Mouse (Mus musculus) midbrain, postnatal 0 days (tissue): ENCODE results near the gene Sirt6. TPM values are rescaled to one million over a fixed set of nuclear protein-coding genes. Genes with fewer than 3 reads are reported as not detected.
"Not testable (repeated sequence)": the region's sequence is repeated elsewhere in the genome, so short reads cannot be mapped to it uniquely, and the experiment has no call there.

Experiments
- ATAC-seq: fragments of 200-750 bp; cut with Nextera tagmentation; 2 replicates; pipeline ENCODE4 v1.8.0; 2017; ENCODE audit warnings: moderate number of reproducible peaks, mild to moderate bottlenecking, moderate TSS enrichment, moderate library complexity; ENCODE audit not compliant: low FRiP score
- DNase-seq: peaks from one replicate; pipeline ENCODE4 v3.0.0-alpha.2; 2015; ENCODE audit warnings: low spot score
- H3K27ac ChIP-seq: fragments of 300-500 bp; sonication (generic); 2 replicates; pipeline ENCODE4 v1.5.1; 2014; ENCODE audit warnings: low read depth, mild to moderate bottlenecking, low read length, mixed read lengths
- H3K27me3 ChIP-seq: fragments of 300-500 bp; sonication (generic); 2 replicates; pipeline ENCODE4 v1.6.1; 2014; ENCODE audit warnings: low read length, control low read depth, mixed read lengths; ENCODE audit not compliant: insufficient read depth
- H3K36me3 ChIP-seq: fragments of 300-500 bp; sonication (generic); 2 replicates; pipeline ENCODE4 v1.6.1; 2014; ENCODE audit warnings: low read length, control low read depth, mixed read lengths; ENCODE audit not compliant: insufficient read depth
- H3K4me1 ChIP-seq: fragments of 300-500 bp; sonication (generic); 2 replicates; pipeline ENCODE4 v1.6.1; 2014; ENCODE audit warnings: mild to moderate bottlenecking, control low read depth, antibody characterized with exemption, low read length, mixed read lengths; ENCODE audit not compliant: insufficient read depth
- H3K4me2 ChIP-seq: fragments of 300-500 bp; sonication (generic); 2 replicates; pipeline ENCODE4 v1.6.1; 2014; ENCODE audit warnings: low read depth, mild to moderate bottlenecking, low read length, mixed read lengths; ENCODE audit not compliant: poor library complexity, severe bottlenecking
- H3K4me3 ChIP-seq: fragments of 300-500 bp; sonication (generic); 2 replicates; pipeline ENCODE4 v1.5.1; 2014; ENCODE audit warnings: low read depth, mild to moderate bottlenecking, low read length, moderate library complexity
- H3K9ac ChIP-seq: fragments of 300-500 bp; sonication (generic); replicated peaks from 2 replicates; pipeline ENCODE4 v1.6.1; 2014; ENCODE audit warnings: mild to moderate bottlenecking, low read length, moderate library complexity, mixed read lengths; ENCODE audit not compliant: poor library complexity, severe bottlenecking
- H3K9me3 ChIP-seq: fragments of 300-500 bp; sonication (generic); 2 replicates; pipeline ENCODE4 v1.6.1; 2016; ENCODE audit warnings: low read length, control low read depth
- CTCF ChIP-seq: IDR thresholded peaks from 2 replicates; pipeline ENCODE4 v1.5.1; 2016; ENCODE audit warnings: antibody characterized with exemption, mild to moderate bottlenecking
- WGBS: fragments of 180-500 bp; shearing (Covaris S2); extraction: QIAGEN DNeasy Blood & Tissue Kit; methylation state at CpG from one replicate; pipeline ENCODE4 v1.1.7; 2014; 5-methylcytosine and 5-hydroxymethylcytosine counted together
- polyA plus RNA-seq: library from polyadenylated mRNA; unstranded; fragments of >200 nt; fragmentation: Nextera tagmentation; extraction: Ambion mirVana; gene quantifications from 2 replicates; pipeline ENCODE4 v1.2.1, GENCODE M21; 2015
- total RNA-seq: library from RNA; depleted of rRNA; stranded (reverse); fragments of >200 nt; gene quantifications from 2 replicates; pipeline ENCODE4 v1.2.3, GENCODE M21; 2014

Gene Sirt6
- total and polyA plus RNA-seq, 2 experiments from 2014 or later: 33.8 to 41.0 TPM

DNA sequence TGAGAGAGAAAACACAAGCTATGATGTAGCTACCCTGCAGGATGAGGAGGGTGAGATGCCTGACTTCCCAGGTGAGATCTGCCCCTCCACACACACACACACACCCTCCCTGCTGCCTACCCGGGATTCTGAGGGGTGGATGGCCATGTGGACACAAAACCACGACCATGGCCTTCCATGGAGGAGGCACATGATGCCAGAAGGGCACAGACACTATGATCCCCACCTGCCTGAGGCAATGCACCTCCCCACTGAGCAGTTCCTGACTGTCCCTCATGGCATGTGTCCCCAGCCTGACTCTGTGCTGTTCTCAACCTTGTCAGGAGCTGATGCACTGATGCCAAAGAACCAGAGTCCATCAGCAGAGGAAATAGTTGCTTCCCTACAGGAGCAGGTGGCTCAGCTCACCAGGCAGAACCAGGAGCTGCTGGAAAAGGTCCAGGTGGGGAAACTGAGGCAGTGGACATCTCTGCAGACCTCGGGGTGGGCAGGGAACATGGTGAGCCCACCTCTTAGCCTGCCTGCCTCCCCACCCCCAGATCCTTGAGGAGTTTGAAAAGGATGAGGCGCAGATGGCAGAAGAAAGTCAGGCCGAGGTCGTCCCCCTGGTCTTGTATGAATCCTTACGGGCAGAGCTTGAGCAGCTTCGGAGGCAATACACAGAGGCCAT lies 14.5 kb upstream of the Sirt6 start:
- H3K9me3 ChIP-seq: no peaks in the 10 kb centered on the region
- peaks cover 18% of the 10 kb centered on the region for H3K4me1 ChIP-seq
- WGBS: 79% methylated on average over 8 of the region's 8 CpGs
- H3K9ac ChIP-seq: peak overlapping the region; percentile 90
- H3K36me3 ChIP-seq: 0 out of 2 replicates have a peak, but pooled peaks cover 3% of the 10 kb centered on the region
- H3K27me3 ChIP-seq: no peaks in the 10 kb centered on the region
- ATAC-seq (no peak), DNase-seq (no peak)
- no peak overlapping the region; the same call in 1 of the 2 replicates for H3K27ac ChIP-seq
- H3K4me2 ChIP-seq: peak overlapping the region; percentile 91
- peak overlapping the region; percentile 67; the same call in 1 of the 2 replicates for H3K4me3 ChIP-seq
- no peak for TF ChIP-seq CTCF

- no peak for DNase-seq
- H3K9me3 ChIP-seq: no peaks in the 10 kb centered on the region
Measured at GRCm38 (mm10) chr10:81641566-81641965, 14.0 kb upstream of the Sirt6 start.

GRCm38 (mm10) chr10:81640825-81641224 lies 13.2 kb upstream of the Sirt6 start:
- not testable (repeated sequence) for DNase-seq, H3K9ac ChIP-seq, H3K27me3 ChIP-seq, H3K9me3 ChIP-seq, H3K4me2 ChIP-seq, H3K27ac ChIP-seq, H3K4me3 ChIP-seq, ATAC-seq, H3K36me3 ChIP-seq
- 33% methylated on average over 4 of the region's 4 CpGs for WGBS
- peaks cover 18% of the 10 kb centered on the region for H3K4me1 ChIP-seq

More at GRCm38 (mm10) chr10:81641566-81641965, 14.0 kb upstream of the Sirt6 start:
- H3K36me3 ChIP-seq: 0 out of 2 replicates have a peak, but pooled peaks cover 3% of the 10 kb centered on the region
- no peak overlapping the region for H3K9ac ChIP-seq
- no peaks in the 10 kb centered on the region for H3K27me3 ChIP-seq
- H3K27ac ChIP-seq: no peak overlapping the region
- peak overlapping the region; percentile 18; the same call in 1 of the 2 replicates for H3K4me2 ChIP-seq
- no peak for TF ChIP-seq CTCF
- no peak for ATAC-seq
- 96% methylated on average over 2 of the region's 2 CpGs for WGBS
- H3K4me1 ChIP-seq: peaks cover 18% of the 10 kb centered on the region
- no peak overlapping the region for H3K4me3 ChIP-seq

DNA sequence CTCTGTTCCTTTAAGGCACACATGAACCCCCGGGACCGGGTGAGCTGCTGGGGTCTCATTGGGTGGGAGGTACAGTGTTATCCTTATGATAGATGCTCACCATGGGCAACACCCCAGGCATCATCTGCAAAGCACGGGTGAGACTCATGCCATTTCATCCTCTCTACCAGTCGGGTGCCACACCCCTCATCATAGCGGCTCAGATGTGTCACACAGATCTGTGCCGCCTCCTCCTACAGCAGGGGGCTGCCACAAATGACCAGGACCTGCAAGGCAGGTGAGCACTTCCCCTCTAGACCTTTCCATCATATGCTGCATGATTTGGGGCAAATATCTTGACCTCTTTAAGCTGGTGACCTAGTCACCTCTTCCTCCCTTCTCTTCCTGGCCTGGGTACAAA lies 10.5 kb upstream of the Sirt6 start:
- no peaks in the 10 kb centered on the region for H3K27me3 ChIP-seq
- TF ChIP-seq CTCF: no peak
- ATAC-seq: no peak
- H3K27ac ChIP-seq: no peak overlapping the region
- H3K9me3 ChIP-seq: no peaks in the 10 kb centered on the region
- no peak overlapping the region for H3K4me2 ChIP-seq
- H3K9ac ChIP-seq: no peak overlapping the region
- H3K36me3 ChIP-seq: 0 out of 2 replicates have a peak, but pooled peaks cover 3% of the 10 kb centered on the region
- H3K4me1 ChIP-seq: peaks cover 18% of the 10 kb centered on the region
- 74% methylated on average over 6 of the region's 6 CpGs for WGBS
- no peak overlapping the region for H3K4me3 ChIP-seq
- DNase-seq: no peak

GRCm38 (mm10) chr10:81636338-81636737 lies 8.7 kb upstream of the Sirt6 start:
- H3K4me2 ChIP-seq: no peak overlapping the region
- H3K4me3 ChIP-seq: no peak overlapping the region
- H3K27me3 ChIP-seq: no peaks in the 10 kb centered on the region
- H3K27ac ChIP-seq: no peak overlapping the region
- no peaks in the 10 kb centered on the region for H3K9me3 ChIP-seq
- TF ChIP-seq CTCF: no peak
- H3K4me1 ChIP-seq: peaks cover under 1% of the 10 kb centered on the region
- 0 out of 2 replicates have a peak, but pooled peaks cover 3% of the 10 kb centered on the region for H3K36me3 ChIP-seq
- no peak overlapping the region for H3K9ac ChIP-seq
- DNase-seq: no peak
- ATAC-seq: no peak
- WGBS: 20% methylated on average over 8 of the region's 8 CpGs

- Histone ChIP-seq H3K4me2 (peak overlapping the region; percentile 77), H3K9me3 (no peaks in the 10 kb centered on the region), H3K4me1 (no peaks in the 10 kb centered on the region), H3K27ac (peak overlapping the region; percentile 73), H3K27me3 (no peaks in the 10 kb centered on the region), H3K9ac (peak overlapping the region; percentile 61), H3K4me3 (peak overlapping the region; percentile 46), H3K36me3 (no peaks in the 10 kb centered on the region)
- no peak; the same call in 1 of the 2 replicates for TF ChIP-seq CTCF
- peak; percentile 86 for ATAC-seq
- peak; percentile 86 for DNase-seq
- 2% methylated on average over 37 of the region's 37 CpGs for WGBS
Measured at GRCm38 (mm10) chr10:81633253-81634099, 5.9 kb upstream of the Sirt6 start.
